Mouse (Mus musculus): ENCODE measurements at regions not wholly inside any gene's neighbourhood (a gene's known extent, or its start where the extent isn't known, plus 50 kb on each side); places are given as distances from the start of the nearest gene placed in this dataset.

- H3K9ac ChIP-seq (replicated peaks; ENCODE audit: low read depth): no peak overlapping the region
- H3K4me1 ChIP-seq (ENCODE audit: insufficient read depth, low read depth, low read length): no peaks in the 10 kb centered on the region
- no peaks in the 10 kb centered on the region for H3K27me3 ChIP-seq (replicated peaks; ENCODE audit: insufficient read depth, low read length)
- no peaks in the 10 kb centered on the region for H3K9me3 ChIP-seq (ENCODE audit: low read length)
- H3K4me2 ChIP-seq (replicated peaks; ENCODE audit: low read depth, low read length): no peak overlapping the region
- 62% methylated on average over 11 of the region's 11 CpGs for WGBS
- TF ChIP-seq EP300 (IDR thresholded peaks at IDR 0.05) (no peak), CTCF (IDR thresholded peaks at IDR 0.05) (no peak)
- no peak for ATAC-seq
- no peaks in the 10 kb centered on the region for H3K36me3 ChIP-seq (ENCODE audit: insufficient read depth, low read length)
- no peak overlapping the region for H3K27ac ChIP-seq (ENCODE audit: low read length)
- H3K4me3 ChIP-seq (ENCODE audit: low read depth, low read length): no peak overlapping the region
- DNase-seq (ENCODE audit: low spot score): no peak
These were observed 91.1 kb downstream of the Lmo4 start for GRCm38 (mm10) chr3:144113672-144114645.

DNA sequence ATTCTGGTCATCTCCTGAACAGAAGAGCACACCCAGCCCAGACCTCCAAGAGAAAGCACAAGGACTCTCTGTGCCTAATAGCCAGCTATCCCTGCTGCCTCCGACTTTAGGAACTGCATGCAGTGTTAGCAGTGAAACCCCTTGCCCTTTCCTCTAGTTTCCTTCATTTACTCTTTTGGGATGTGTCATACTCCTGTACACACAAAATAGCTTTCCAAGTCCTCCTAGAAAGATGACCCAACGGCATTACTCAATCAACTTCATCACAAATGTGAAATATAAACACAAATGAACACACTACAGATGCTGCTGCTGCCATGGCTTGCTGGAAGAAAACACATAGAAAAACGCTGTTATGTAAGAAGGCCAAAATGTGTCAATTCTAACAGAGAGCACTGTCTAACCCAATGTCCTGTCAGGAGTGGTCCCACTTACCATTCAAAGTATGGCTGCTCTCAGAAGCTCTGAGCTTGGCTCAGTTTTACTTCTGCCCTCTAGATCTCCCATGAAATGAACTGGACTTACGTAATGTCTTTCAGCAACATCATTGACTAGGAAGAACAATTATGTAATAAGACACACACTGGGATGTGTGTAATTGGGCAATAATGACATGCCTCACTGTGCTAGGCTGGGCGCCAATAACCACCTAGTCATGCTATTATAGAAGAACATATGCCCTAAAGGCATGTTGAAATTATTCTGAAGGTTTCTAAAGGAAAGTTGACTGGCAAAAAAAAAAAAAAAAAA is 94.5 kb downstream of the Lmo4 start:
- Histone ChIP-seq H3K4me2 (replicated peaks; ENCODE audit: low read depth, low read length) (no peak overlapping the region), H3K27me3 (replicated peaks; ENCODE audit: insufficient read depth, low read length) (no peaks in the 10 kb centered on the region), H3K9ac (replicated peaks; ENCODE audit: low read depth) (no peak overlapping the region), H3K36me3 (ENCODE audit: insufficient read depth, low read length) (no peaks in the 10 kb centered on the region), H3K27ac (ENCODE audit: low read length) (peak overlapping the region; percentile 27; the same call in 1 of the 2 replicates), H3K4me1 (ENCODE audit: insufficient read depth, low read depth, low read length) (no peaks in the 10 kb centered on the region), H3K9me3 (ENCODE audit: low read length) (no peaks in the 10 kb centered on the region), H3K4me3 (ENCODE audit: low read depth, low read length) (no peak overlapping the region)
- no peak for TF ChIP-seq CTCF (IDR thresholded peaks at IDR 0.05)
- TF ChIP-seq EP300 (IDR thresholded peaks at IDR 0.05): peak; percentile 48; the same call in 1 of the 2 replicates
- 72% methylated on average over 5 of the region's 5 CpGs for WGBS
- ATAC-seq: peak; percentile 78
- peak; percentile 80 for DNase-seq (ENCODE audit: low spot score)

- H3K9me3 ChIP-seq (ENCODE audit: low read length): no peaks in the 10 kb centered on the region
- H3K36me3 ChIP-seq (ENCODE audit: insufficient read depth, low read length): no peaks in the 10 kb centered on the region
- WGBS: 67% methylated on average over 2 of the region's 2 CpGs
- H3K27me3 ChIP-seq (replicated peaks; ENCODE audit: insufficient read depth, low read length): no peaks in the 10 kb centered on the region
- DNase-seq (ENCODE audit: low spot score): peak; percentile 14
- no peak overlapping the region for H3K9ac ChIP-seq (replicated peaks; ENCODE audit: low read depth)
- TF ChIP-seq CTCF (IDR thresholded peaks at IDR 0.05) (no peak), EP300 (IDR thresholded peaks at IDR 0.05) (no peak)
- H3K4me3 ChIP-seq (ENCODE audit: low read depth, low read length): no peak overlapping the region
- no peak for ATAC-seq
- H3K4me2 ChIP-seq (replicated peaks; ENCODE audit: low read depth, low read length): no peak overlapping the region
- H3K27ac ChIP-seq (ENCODE audit: low read length): no peak overlapping the region; the same call in 1 of the 2 replicates
- H3K4me1 ChIP-seq (ENCODE audit: insufficient read depth, low read depth, low read length): no peaks in the 10 kb centered on the region
These were observed 95.3 kb downstream of the Lmo4 start for GRCm38 (mm10) chr3:144109769-144110168.

- 79% methylated on average over 6 of the region's 6 CpGs for WGBS
- no peak for ATAC-seq
- no peak for TF ChIP-seq CTCF (IDR thresholded peaks at IDR 0.05)
- no peak for TF ChIP-seq EP300 (IDR thresholded peaks at IDR 0.05)
- Histone ChIP-seq H3K9me3 (ENCODE audit: low read length) (no peaks in the 10 kb centered on the region), H3K4me2 (replicated peaks; ENCODE audit: low read depth, low read length) (no peak overlapping the region), H3K9ac (replicated peaks; ENCODE audit: low read depth) (no peak overlapping the region), H3K27ac (ENCODE audit: low read length) (no peak overlapping the region), H3K27me3 (replicated peaks; ENCODE audit: insufficient read depth, low read length) (no peaks in the 10 kb centered on the region), H3K4me1 (ENCODE audit: insufficient read depth, low read depth, low read length) (no peaks in the 10 kb centered on the region), H3K4me3 (ENCODE audit: low read depth, low read length) (no peak overlapping the region), H3K36me3 (ENCODE audit: insufficient read depth, low read length) (no peaks in the 10 kb centered on the region)
- DNase-seq (ENCODE audit: low spot score): no peak
These were observed 96.7 kb downstream of the Lmo4 start for GRCm38 (mm10) chr3:144108310-144108709.

DNA sequence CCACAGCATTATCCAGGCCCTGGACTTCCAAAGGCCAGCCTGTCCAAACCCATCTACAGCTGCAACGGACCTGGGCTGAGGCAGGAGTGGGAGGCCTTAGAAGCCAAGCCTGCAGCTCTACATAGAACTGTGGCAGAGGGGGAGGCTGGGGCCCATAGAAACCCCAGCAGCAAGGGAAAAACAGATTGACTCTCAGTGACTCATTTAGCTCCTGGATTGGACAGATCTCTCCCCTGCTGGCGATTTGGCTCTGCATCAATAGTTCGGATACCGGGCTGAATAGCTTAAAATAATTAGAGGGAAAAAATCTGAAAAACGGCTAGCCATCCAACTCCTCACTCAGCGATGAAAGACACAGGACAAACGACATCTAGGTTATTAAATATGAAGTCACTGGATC is 97.4 kb downstream of the Lmo4 start:
- no peaks in the 10 kb centered on the region for H3K9me3 ChIP-seq (ENCODE audit: low read length)
- H3K36me3 ChIP-seq (ENCODE audit: insufficient read depth, low read length): no peaks in the 10 kb centered on the region
- H3K27me3 ChIP-seq (replicated peaks; ENCODE audit: insufficient read depth, low read length): no peaks in the 10 kb centered on the region
- no peak for DNase-seq (ENCODE audit: low spot score)
- ATAC-seq: no peak
- H3K4me3 ChIP-seq (ENCODE audit: low read depth, low read length): no peak overlapping the region
- H3K9ac ChIP-seq (replicated peaks; ENCODE audit: low read depth): no peak overlapping the region
- no peak overlapping the region for H3K4me2 ChIP-seq (replicated peaks; ENCODE audit: low read depth, low read length)
- no peak for TF ChIP-seq EP300 (IDR thresholded peaks at IDR 0.05)
- no peak for TF ChIP-seq CTCF (IDR thresholded peaks at IDR 0.05)
- 76% methylated on average over 7 of the region's 7 CpGs for WGBS
- H3K27ac ChIP-seq (ENCODE audit: low read length): no peak overlapping the region
- H3K4me1 ChIP-seq (ENCODE audit: insufficient read depth, low read depth, low read length): no peaks in the 10 kb centered on the region

DNA sequence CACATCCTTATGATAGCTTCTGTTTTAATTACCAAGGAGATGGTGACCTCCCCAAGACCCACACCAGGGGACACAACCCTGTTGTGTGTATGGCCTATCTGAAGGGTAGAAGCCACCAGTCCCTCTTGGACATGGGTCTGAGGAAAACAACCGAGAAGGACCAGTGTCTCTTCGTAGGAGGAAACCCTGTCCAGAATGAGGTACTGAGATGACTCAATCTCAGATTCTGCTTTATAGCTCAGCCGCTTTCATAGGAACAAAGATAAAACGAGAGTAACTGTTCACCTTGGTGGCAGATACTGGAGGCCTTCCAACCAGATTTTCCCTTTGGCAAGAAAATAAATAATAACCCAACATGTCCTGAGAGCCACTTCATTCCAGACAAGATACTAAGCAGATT is 100.7 kb downstream of the Lmo4 start:
- DNase-seq (ENCODE audit: low spot score) (no peak), ATAC-seq (no peak)
- WGBS: 83% methylated on average over 4 of the region's 4 CpGs
- no peaks in the 10 kb centered on the region for H3K27me3 ChIP-seq (replicated peaks; ENCODE audit: insufficient read depth, low read length)
- no peak for TF ChIP-seq CTCF (IDR thresholded peaks at IDR 0.05)
- no peak for TF ChIP-seq EP300 (IDR thresholded peaks at IDR 0.05)
- H3K4me3 ChIP-seq (ENCODE audit: low read depth, low read length): no peak overlapping the region
- H3K36me3 ChIP-seq (ENCODE audit: insufficient read depth, low read length): no peaks in the 10 kb centered on the region
- no peak overlapping the region for H3K4me2 ChIP-seq (replicated peaks; ENCODE audit: low read depth, low read length)
- no peak overlapping the region for H3K9ac ChIP-seq (replicated peaks; ENCODE audit: low read depth)
- H3K27ac ChIP-seq (ENCODE audit: low read length): no peak overlapping the region
- H3K4me1 ChIP-seq (ENCODE audit: insufficient read depth, low read depth, low read length): no peaks in the 10 kb centered on the region
- H3K9me3 ChIP-seq (ENCODE audit: low read length): no peaks in the 10 kb centered on the region

Measured in lung, postnatal 0 days (tissue).